25 mouse cellular contexts compared by ENCODE assay signal in genomic region chr16:8560079-8560478, GRCm38 (mm10). TPM values are rescaled to one million over a fixed set of nuclear protein-coding genes. Genes with fewer than 3 reads are reported as not detected.
A peak's percentile ranks its signal among the peaks of the same experiment; 100 is the strongest.
DNase-seq lines count a peak whose midpoint lies in the region; ATAC-seq and TF ChIP-seq lines count a peak whose summit lies in the region.
"Had no signal": no experiment of that assay in that cellular context is flagged by ENCODE, and none has a peak within 500 bp of the region (broad histone marks: within the 10 kb centered on the region; RNA-seq: fewer than 3 reads in every experiment).

No protein-coding gene starts in this region.

- WGBS in heart, embryonic 10.5 days: 86% methylated on average over 17 of the region's 17 CpGs
- 82% methylated on average over 17 of the region's 17 CpGs for WGBS in heart, embryonic 11.5 days (ENCODE audit: insufficient replicate concordance)
- WGBS in limb, embryonic 10.5 days: 92% methylated on average over 17 of the region's 17 CpGs
- 95% methylated on average over 17 of the region's 17 CpGs for WGBS in neural tube, embryonic 15.5 days

- no peak for TF ChIP-seq POLR2A in ES-Bruce4 (IDR thresholded peaks at IDR 0.05; ENCODE audit: insufficient read depth, low read length)

- H3K4me1 ChIP-seq in heart, embryonic 10.5 days: no peaks in the 10 kb centered on the region
- no peaks in the 10 kb centered on the region for H3K4me1 ChIP-seq in heart, embryonic 11.5 days (ENCODE audit: control insufficient read depth, insufficient read depth, low read length)
- H3K4me1 ChIP-seq in E14TG2a.4 (replicated peaks; ENCODE audit: low read depth, low read length) (peaks cover 21% of the 10 kb centered on the region), ES-Bruce4 (ENCODE audit: control insufficient read depth, insufficient read depth, low read length) (peaks cover 2% of the 10 kb centered on the region)
- H3K4me1 ChIP-seq in limb, embryonic 10.5 days: no peaks in the 10 kb centered on the region
- no peaks in the 10 kb centered on the region for H3K4me1 ChIP-seq in neural tube, embryonic 15.5 days
- H3K4me1 ChIP-seq: forebrain, embryonic 15.5 days; heart, embryonic 13.5 days had no signal

- no peak overlapping the region for H3K4me2 ChIP-seq in heart, embryonic 11.5 days
- H3K4me2 ChIP-seq in neural tube, embryonic 15.5 days: no peak overlapping the region
- H3K4me2 ChIP-seq: forebrain, embryonic 15.5 days; heart, embryonic 13.5 days; hindbrain, embryonic 14.5 days had no signal

- no peak for TF ChIP-seq CTCF in E14TG2a.4 (conservative IDR thresholded peaks at IDR 0.05; ENCODE audit: low read length)
- TF ChIP-seq CTCF in ES-Bruce4 (IDR thresholded peaks at IDR 0.05; ENCODE audit: low read depth, low read length): no peak

- no peak overlapping the region for H3K9ac ChIP-seq in heart, embryonic 11.5 days (ENCODE audit: low read depth, low read length)
- no peak overlapping the region; the same call in 1 of the 2 replicates for H3K9ac ChIP-seq in ES-Bruce4 (ENCODE audit: low read depth, poor library complexity, severe bottlenecking)
- no peak overlapping the region for H3K9ac ChIP-seq in neural tube, embryonic 15.5 days (replicated peaks)
- H3K9ac ChIP-seq: forebrain, embryonic 15.5 days; heart, embryonic 13.5 days; hindbrain, embryonic 14.5 days had no signal

- no peak overlapping the region for H3K4me3 ChIP-seq in heart, embryonic 10.5 days
- H3K4me3 ChIP-seq in heart, embryonic 11.5 days (ENCODE audit: low read depth, low read length): no peak overlapping the region
- H3K4me3 ChIP-seq in E14TG2a.4 (replicated peaks; ENCODE audit: low read length) (peak overlapping the region; percentile 83), ES-Bruce4 (ENCODE audit: low read depth, low read length) (no peak overlapping the region)
- H3K4me3 ChIP-seq in limb, embryonic 10.5 days: no peak overlapping the region
- H3K4me3 ChIP-seq in neural tube, embryonic 15.5 days (replicated peaks): no peak overlapping the region
- H3K4me3 ChIP-seq: forebrain, embryonic 10.5 days; forebrain, embryonic 15.5 days; heart, adult 2 months; heart, embryonic 13.5 days had no signal

- DNase-seq in heart, embryonic 10.5 days (ENCODE audit: low spot score): peak; percentile 64
- DNase-seq in limb, embryonic 10.5 days (ENCODE audit: low spot score): peak; percentile 22
- DNase-seq: adrenal gland, adult 8-10 months; adrenal gland, postnatal 25 days; cerebellum, adult 11-12 months; cerebellum, adult 8-10 months; cerebellum, postnatal 10 days; cerebellum, postnatal 36 days; gastrocnemius, postnatal 25 days; heart, adult 2 months; heart, postnatal 14 days; heart, postnatal 4 days had no signal

- peaks cover 10% of the 10 kb centered on the region for H3K9me3 ChIP-seq in heart, embryonic 10.5 days
- H3K9me3 ChIP-seq in heart, embryonic 11.5 days (replicated peaks; ENCODE audit: control insufficient read depth, low read length): peaks cover 3% of the 10 kb centered on the region
- H3K9me3 ChIP-seq in E14TG2a.4 (ENCODE audit: low read length) (peaks cover 47% of the 10 kb centered on the region), ES-Bruce4 (replicated peaks; ENCODE audit: control insufficient read depth, insufficient read depth, low read length, poor library complexity, severe bottlenecking) (peaks cover 38% of the 10 kb centered on the region)
- H3K9me3 ChIP-seq in limb, embryonic 10.5 days (replicated peaks): peaks cover 4% of the 10 kb centered on the region; the same call in 1 of the 2 replicates
- H3K9me3 ChIP-seq in neural tube, embryonic 15.5 days (replicated peaks): peaks cover 4% of the 10 kb centered on the region

- TF ChIP-seq EP300 in ES-Bruce4 (IDR thresholded peaks at IDR 0.05; ENCODE audit: insufficient read depth, low read depth, low read length): no peak

- H3K27me3 ChIP-seq in heart, embryonic 10.5 days (ENCODE audit: insufficient read depth, poor library complexity, severe bottlenecking): 0 out of 2 replicates have a peak, but pooled peaks cover 10% of the 10 kb centered on the region
- H3K27me3 ChIP-seq in heart, embryonic 11.5 days (ENCODE audit: control insufficient read depth, insufficient read depth, low read length): no peaks in the 10 kb centered on the region
- H3K27me3 ChIP-seq in E14TG2a.4 (ENCODE audit: insufficient read depth, low read length) (no peaks in the 10 kb centered on the region), ES-Bruce4 (ENCODE audit: control insufficient read depth, insufficient read depth, low read length, poor library complexity, severe bottlenecking) (no peaks in the 10 kb centered on the region)
- H3K27me3 ChIP-seq in limb, embryonic 10.5 days (ENCODE audit: low read depth, poor library complexity, severe bottlenecking): peaks cover 9% of the 10 kb centered on the region; the same call in 1 of the 2 replicates
- no peaks in the 10 kb centered on the region for H3K27me3 ChIP-seq in neural tube, embryonic 15.5 days (replicated peaks)
- H3K27me3 ChIP-seq: forebrain, embryonic 15.5 days; heart, embryonic 13.5 days had no signal

- peaks cover 3% of the 10 kb centered on the region; the same call in 1 of the 2 replicates for H3K36me3 ChIP-seq in heart, embryonic 10.5 days
- no peaks in the 10 kb centered on the region for H3K36me3 ChIP-seq in heart, embryonic 11.5 days (ENCODE audit: control insufficient read depth, insufficient read depth, low read length)
- H3K36me3 ChIP-seq in E14TG2a.4 (ENCODE audit: insufficient read depth, low read length) (peaks cover 30% of the 10 kb centered on the region), ES-Bruce4 (ENCODE audit: control insufficient read depth, insufficient read depth, low read length, poor library complexity, severe bottlenecking) (peaks cover 4% of the 10 kb centered on the region; the same call in 1 of the 2 replicates)
- peaks cover 4% of the 10 kb centered on the region; the same call in 1 of the 2 replicates for H3K36me3 ChIP-seq in limb, embryonic 10.5 days
- peaks cover 10% of the 10 kb centered on the region; the same call in 1 of the 2 replicates for H3K36me3 ChIP-seq in neural tube, embryonic 15.5 days

- ATAC-seq in heart, embryonic 11.5 days (replicated peaks; ENCODE audit: insufficient number of reproducible peaks, low FRiP score, low TSS enrichment): no peak
- no peak for ATAC-seq in neural tube, embryonic 15.5 days (ENCODE audit: low FRiP score)
- ATAC-seq: activated CD4-positive, CD25-positive, alpha-beta regulatory T cell, adult 4 months; CD4-positive, CD25-positive, alpha-beta regulatory T cell, adult 4 months; forebrain, embryonic 15.5 days; hindbrain, postnatal 0 days; inflammation-experienced regulatory T-cells, adult 6 months; intestine, embryonic 16.5 days had no signal

- H3K27ac ChIP-seq in heart, embryonic 10.5 days: no peak overlapping the region
- H3K27ac ChIP-seq in heart, embryonic 11.5 days (ENCODE audit: low read depth, low read length): no peak overlapping the region
- peak overlapping the region; percentile 37 for H3K27ac ChIP-seq in ES-Bruce4 (ENCODE audit: insufficient read depth, low read length)
- no peak overlapping the region for H3K27ac ChIP-seq in limb, embryonic 10.5 days
- H3K27ac ChIP-seq in neural tube, embryonic 15.5 days (replicated peaks): no peak overlapping the region
- H3K27ac ChIP-seq: forebrain, embryonic 10.5 days; forebrain, embryonic 15.5 days; heart, adult 2 months; heart, embryonic 13.5 days; hindbrain, embryonic 14.5 days; hindbrain, postnatal 0 days had no signal

RNA-seq across cellular contexts. Expression of gene Abat, which starts 46.9 kb away (rescaled TPM):
- 34.7 and 41.8 TPM in 2 replicates for polyA plus RNA-seq in heart, embryonic 10.5 days (2016; fragmentation: Nextera tagmentation; extraction: Ambion mirVana)
- polyA plus RNA-seq in heart, embryonic 11.5 days (2014; fragmentation: Nextera tagmentation; extraction: Ambion mirVana): 32.2 and 43.8 TPM in 2 replicates
- 1.8 and 2.8 TPM in 2 replicates for polyA plus RNA-seq in ES-Bruce4 (2011; ENCODE audit: insufficient read depth, insufficient read length, low read depth, missing spikeins)
- polyA plus RNA-seq in limb, embryonic 10.5 days (2016; fragmentation: Nextera tagmentation; extraction: Ambion mirVana): 14.9 and 22.7 TPM in 2 replicates
- polyA plus RNA-seq in neural tube, embryonic 15.5 days (2015; fragmentation: Nextera tagmentation; extraction: Ambion mirVana): 111 TPM in 2 replicates
